Mouse (Mus musculus) midbrain, postnatal 0 days (tissue): ENCODE measurements around the gene Mamdc2. TPM values are rescaled to one million over a fixed set of nuclear protein-coding genes. Genes with fewer than 3 reads are reported as not detected.
A peak's percentile ranks its signal among the peaks of the same experiment; 100 is the strongest.
"Not testable (repeated sequence)": the region's sequence is repeated elsewhere in the genome, so short reads cannot be mapped to it uniquely, and the experiment has no call there.

Source experiments
- ATAC-seq: fragments of 200-750 bp; cut with Nextera tagmentation; 2 replicates; pipeline ENCODE4 v1.8.0; 2017; ENCODE audit warnings: moderate number of reproducible peaks, mild to moderate bottlenecking, moderate TSS enrichment, moderate library complexity; ENCODE audit not compliant: low FRiP score
- DNase-seq: peaks from one replicate; pipeline ENCODE4 v3.0.0-alpha.2; 2015; ENCODE audit warnings: low spot score
- H3K27ac ChIP-seq: fragments of 300-500 bp; sonication (generic); 2 replicates; pipeline ENCODE4 v1.5.1; 2014; ENCODE audit warnings: low read depth, mild to moderate bottlenecking, low read length, mixed read lengths
- H3K27me3 ChIP-seq: fragments of 300-500 bp; sonication (generic); 2 replicates; pipeline ENCODE4 v1.6.1; 2014; ENCODE audit warnings: low read length, control low read depth, mixed read lengths; ENCODE audit not compliant: insufficient read depth
- H3K36me3 ChIP-seq: fragments of 300-500 bp; sonication (generic); 2 replicates; pipeline ENCODE4 v1.6.1; 2014; ENCODE audit warnings: low read length, control low read depth, mixed read lengths; ENCODE audit not compliant: insufficient read depth
- H3K4me1 ChIP-seq: fragments of 300-500 bp; sonication (generic); 2 replicates; pipeline ENCODE4 v1.6.1; 2014; ENCODE audit warnings: mild to moderate bottlenecking, control low read depth, antibody characterized with exemption, low read length, mixed read lengths; ENCODE audit not compliant: insufficient read depth
- H3K4me2 ChIP-seq: fragments of 300-500 bp; sonication (generic); 2 replicates; pipeline ENCODE4 v1.6.1; 2014; ENCODE audit warnings: low read depth, mild to moderate bottlenecking, low read length, mixed read lengths; ENCODE audit not compliant: poor library complexity, severe bottlenecking
- H3K4me3 ChIP-seq: fragments of 300-500 bp; sonication (generic); 2 replicates; pipeline ENCODE4 v1.5.1; 2014; ENCODE audit warnings: low read depth, mild to moderate bottlenecking, low read length, moderate library complexity
- H3K9ac ChIP-seq: fragments of 300-500 bp; sonication (generic); replicated peaks from 2 replicates; pipeline ENCODE4 v1.6.1; 2014; ENCODE audit warnings: mild to moderate bottlenecking, low read length, moderate library complexity, mixed read lengths; ENCODE audit not compliant: poor library complexity, severe bottlenecking
- H3K9me3 ChIP-seq: fragments of 300-500 bp; sonication (generic); 2 replicates; pipeline ENCODE4 v1.6.1; 2016; ENCODE audit warnings: low read length, control low read depth
- CTCF ChIP-seq: IDR thresholded peaks from 2 replicates; pipeline ENCODE4 v1.5.1; 2016; ENCODE audit warnings: antibody characterized with exemption, mild to moderate bottlenecking
- WGBS: fragments of 180-500 bp; shearing (Covaris S2); extraction: QIAGEN DNeasy Blood & Tissue Kit; methylation state at CpG from one replicate; pipeline ENCODE4 v1.1.7; 2014; 5-methylcytosine and 5-hydroxymethylcytosine counted together
- polyA plus RNA-seq: library from polyadenylated mRNA; unstranded; fragments of >200 nt; fragmentation: Nextera tagmentation; extraction: Ambion mirVana; gene quantifications from 2 replicates; pipeline ENCODE4 v1.2.1, GENCODE M21; 2015
- total RNA-seq: library from RNA; depleted of rRNA; stranded (reverse); fragments of >200 nt; gene quantifications from 2 replicates; pipeline ENCODE4 v1.2.3, GENCODE M21; 2014

The Mamdc2 gene
- total and polyA plus RNA-seq, 2 experiments from 2014 or later = 4.2 to 5.3 TPM

DNA sequence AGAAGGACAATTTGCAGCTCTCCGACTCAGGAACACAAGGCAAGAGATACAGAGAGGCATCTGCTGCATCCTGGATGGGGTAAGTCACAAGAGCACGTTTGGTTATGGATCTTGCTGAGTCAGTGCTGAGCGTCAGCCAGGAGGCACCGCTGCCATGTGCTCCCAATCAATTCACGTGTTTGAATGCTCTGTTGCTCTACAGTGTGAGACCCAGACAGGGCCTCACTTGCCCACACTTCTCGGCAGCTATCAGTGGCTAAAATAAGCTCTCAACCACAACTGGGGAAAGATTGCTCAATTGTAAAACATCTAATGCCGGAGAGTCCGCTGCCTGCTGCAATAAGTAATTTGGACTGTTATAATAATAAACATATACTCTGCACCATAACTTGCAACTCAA lies 41.5 kb upstream of the Mamdc2 start:
- H3K9ac ChIP-seq = no peak overlapping the region
- no peak overlapping the region for H3K4me3 ChIP-seq
- no peak for TF ChIP-seq CTCF
- no peaks in the 10 kb centered on the region for H3K4me1 ChIP-seq
- ATAC-seq (no peak), DNase-seq (peak; percentile 21)
- no peak overlapping the region for H3K4me2 ChIP-seq
- 63% methylated on average over 8 of the region's 8 CpGs for WGBS
- H3K36me3 ChIP-seq = no peaks in the 10 kb centered on the region
- H3K27me3 ChIP-seq = no peaks in the 10 kb centered on the region
- H3K9me3 ChIP-seq = no peaks in the 10 kb centered on the region
- no peak overlapping the region for H3K27ac ChIP-seq

DNA sequence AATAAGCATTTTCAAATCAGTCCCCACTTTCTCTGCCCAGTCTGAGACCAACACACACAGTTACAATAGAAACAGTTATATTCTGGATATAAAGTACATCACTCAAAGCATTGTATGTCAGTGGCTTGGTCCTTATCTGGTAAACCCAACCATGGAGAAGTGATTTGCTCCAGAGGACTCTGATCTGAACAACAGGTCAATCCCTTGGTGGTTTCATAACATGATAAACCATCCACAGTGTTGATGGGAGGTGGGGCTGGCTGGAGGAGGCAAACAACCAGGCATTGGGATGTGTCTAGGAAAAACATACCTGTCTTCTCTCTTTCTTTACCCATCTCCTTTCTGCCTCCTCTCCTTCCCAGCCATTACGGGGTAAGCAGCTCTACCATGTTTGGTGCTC lies 39.2 kb upstream of the Mamdc2 start:
- no peak for ATAC-seq
- TF ChIP-seq CTCF = no peak
- H3K27ac ChIP-seq = no peak overlapping the region
- no peak overlapping the region for H3K9ac ChIP-seq
- no peaks in the 10 kb centered on the region for H3K9me3 ChIP-seq
- no peaks in the 10 kb centered on the region for H3K27me3 ChIP-seq
- H3K4me2 ChIP-seq = no peak overlapping the region
- no peaks in the 10 kb centered on the region for H3K4me1 ChIP-seq
- no peak for DNase-seq
- no peak overlapping the region for H3K4me3 ChIP-seq
- no peaks in the 10 kb centered on the region for H3K36me3 ChIP-seq
- 93% methylated on average over 1 of the region's 1 CpGs for WGBS

- no peaks in the 10 kb centered on the region for H3K36me3 ChIP-seq
- no peak overlapping the region for H3K27ac ChIP-seq
- no peaks in the 10 kb centered on the region for H3K9me3 ChIP-seq
- H3K4me1 ChIP-seq = no peaks in the 10 kb centered on the region
- DNase-seq (no peak), ATAC-seq (no peak)
- H3K4me2 ChIP-seq = no peak overlapping the region
- 88% methylated on average over 6 of the region's 6 CpGs for WGBS
- H3K4me3 ChIP-seq = no peak overlapping the region
- no peak overlapping the region for H3K9ac ChIP-seq
- no peaks in the 10 kb centered on the region for H3K27me3 ChIP-seq
- no peak for TF ChIP-seq CTCF
These were observed 38.5 kb upstream of the Mamdc2 start for GRCm38 (mm10) chr19:23486631-23487270.

DNA sequence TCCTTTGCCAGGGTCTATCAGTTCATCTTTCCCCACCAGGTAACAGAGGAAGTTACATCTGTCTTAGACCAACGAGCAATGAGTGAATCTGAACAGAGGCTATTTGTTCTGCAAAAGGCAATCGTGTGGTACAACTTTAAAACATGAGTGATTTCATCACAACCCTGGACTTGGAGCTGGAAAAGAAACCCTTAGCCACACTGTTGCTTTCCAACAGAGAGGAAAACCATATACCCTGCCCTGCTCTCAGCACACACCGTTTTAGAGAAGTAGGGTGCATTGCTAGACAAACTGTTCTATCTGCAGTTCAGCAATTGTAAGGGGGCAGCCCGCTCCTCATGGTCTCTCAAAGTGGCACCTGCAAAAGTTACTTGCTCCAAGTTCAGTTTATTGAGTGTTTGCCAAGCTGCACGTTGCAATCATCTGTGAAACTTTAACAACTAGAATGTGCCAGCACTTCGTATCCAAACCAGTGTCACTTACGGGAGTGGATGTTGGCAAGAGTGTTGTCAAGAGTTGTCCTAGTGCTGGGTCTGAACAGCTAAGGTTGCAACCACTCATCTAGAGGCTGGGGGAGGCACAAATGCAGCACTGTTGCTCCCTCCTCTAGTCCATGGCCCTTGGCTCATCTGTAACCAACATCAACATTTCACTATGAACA lies 37.8 kb upstream of the Mamdc2 start:
- Histone ChIP-seq H3K4me3 (no peak overlapping the region), H3K36me3 (no peaks in the 10 kb centered on the region), H3K27me3 (no peaks in the 10 kb centered on the region), H3K9ac (no peak overlapping the region), H3K4me1 (no peaks in the 10 kb centered on the region), H3K4me2 (no peak overlapping the region), H3K9me3 (no peaks in the 10 kb centered on the region), H3K27ac (no peak overlapping the region)
- ATAC-seq (no peak), DNase-seq (no peak)
- 90% methylated on average over 7 of the region's 7 CpGs for WGBS
- no peak for TF ChIP-seq CTCF

DNA sequence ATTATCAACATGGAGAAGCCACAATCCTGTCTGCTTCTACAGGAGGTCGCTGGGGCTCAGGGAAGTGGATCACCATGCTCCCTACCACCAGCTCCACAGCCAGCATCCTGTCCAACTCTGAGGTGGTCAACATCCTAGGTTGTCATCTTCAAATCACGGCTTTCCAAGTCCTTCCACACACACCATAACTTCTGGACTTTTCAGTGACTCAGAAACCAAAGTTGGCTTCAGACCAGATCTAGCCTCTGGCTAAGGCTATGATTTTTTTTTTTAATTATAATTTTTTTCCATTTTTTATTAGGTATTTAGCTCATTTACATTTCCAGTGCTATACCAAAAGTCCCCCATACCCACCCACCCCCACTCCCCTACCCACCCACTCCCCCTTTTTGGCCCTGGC lies 34.3 kb upstream of the Mamdc2 start:
- H3K27me3 ChIP-seq, H3K36me3 ChIP-seq, H3K4me3 ChIP-seq, H3K27ac ChIP-seq, H3K4me2 ChIP-seq, H3K9ac ChIP-seq, H3K4me1 ChIP-seq, H3K9me3 ChIP-seq, ATAC-seq, DNase-seq: not testable (repeated sequence)
- 88% methylated on average over 2 of the region's 2 CpGs for WGBS

- DNase-seq = no peak
- H3K4me3 ChIP-seq = no peak overlapping the region
- no peak overlapping the region for H3K9ac ChIP-seq
These were observed 31.3 kb upstream of the Mamdc2 start for GRCm38 (mm10) chr19:23479597-23479967.

More at GRCm38 (mm10) chr19:23479597-23479967, 31.3 kb upstream of the Mamdc2 start:
- no peak overlapping the region for H3K4me2 ChIP-seq
- H3K27ac ChIP-seq = no peak overlapping the region
- H3K27me3 ChIP-seq = no peaks in the 10 kb centered on the region
- H3K36me3 ChIP-seq = no peaks in the 10 kb centered on the region
- ATAC-seq = no peak
- H3K9me3 ChIP-seq = no peaks in the 10 kb centered on the region
- no peak for TF ChIP-seq CTCF
- H3K4me1 ChIP-seq = no peaks in the 10 kb centered on the region
